Mouse (Mus musculus) MEL (cell line): Measurements from ENCODE around the gene Igsf8.

Source experiments
- CHD1 ChIP-seq: IDR thresholded peaks from 2 replicates; pipeline ENCODE4 v1.6.1; 2012; ENCODE audit warnings: low read depth, mild to moderate bottlenecking, inconsistent platforms, low read length, improper control_type of control experiment
- CHD2 ChIP-seq: IDR thresholded peaks from 2 replicates; pipeline ENCODE4 v1.6.1; 2011; ENCODE audit warnings: low read length, improper control_type of control experiment
- CTCF ChIP-seq, 3 experiments: IDR thresholded peaks in 2 of 3; conservative IDR thresholded peaks in 1 of 3; 2 replicates each; pipeline ENCODE4 v1.5.1; 2011 to 2012; ENCODE audit warnings: low read length in 3 of 3, low read depth in 2 of 3, mild to moderate bottlenecking in 2 of 3, improper control_type of control experiment in 1 of 3, inconsistent platforms in 1 of 3, mixed read lengths in 1 of 3, moderate library complexity in 1 of 3; ENCODE audit not compliant: control insufficient read depth in 1 of 3, insufficient read depth in 1 of 3, poor library complexity in 1 of 3, severe bottlenecking in 1 of 3
- E2F4 ChIP-seq: IDR thresholded peaks from 2 replicates; pipeline ENCODE4 v1.6.1; 2011; ENCODE audit warnings: low read depth, low read length, improper control_type of control experiment, borderline replicate concordance
- GATA1 ChIP-seq: IDR thresholded peaks from 2 replicates; pipeline ENCODE4 v1.6.1; 2011; ENCODE audit warnings: low read depth, low read length, improper control_type of control experiment
- JUND ChIP-seq: IDR thresholded peaks from 2 replicates; pipeline ENCODE4 v1.6.1; 2011; ENCODE audit warnings: low read depth, mild to moderate bottlenecking, improper control_type of control experiment, low read length
- KAT2A ChIP-seq: conservative IDR thresholded peaks from 2 replicates; pipeline ENCODE4 v1.6.1; 2012; ENCODE audit warnings: low read depth, low read length, improper control_type of control experiment, inconsistent platforms
- MAFK ChIP-seq: IDR thresholded peaks from 2 replicates; pipeline ENCODE4 v1.6.1; 2011; ENCODE audit warnings: low read depth, mild to moderate bottlenecking, low read length, improper control_type of control experiment, borderline replicate concordance
- MAX ChIP-seq: IDR thresholded peaks from 2 replicates; pipeline ENCODE4 v1.6.1; 2011; ENCODE audit warnings: low read length, improper control_type of control experiment
- POLR2A ChIP-seq, 2 experiments: IDR thresholded peaks; 2 replicates each; pipeline ENCODE4 v1.6.1; 2011 to 2012; ENCODE audit warnings: low read length in 2 of 2, mild to moderate bottlenecking in 2 of 2, control low read depth in 1 of 2, improper control_type of control experiment in 1 of 2, low read depth in 1 of 2, moderate library complexity in 1 of 2; ENCODE audit not compliant: control insufficient read depth in 1 of 2, insufficient read depth in 1 of 2, poor library complexity in 1 of 2
- TAL1 ChIP-seq: IDR thresholded peaks from 2 replicates; pipeline ENCODE4 v1.6.1; 2012; ENCODE audit warnings: mild to moderate bottlenecking, inconsistent platforms, low read length, moderate library complexity, mixed read lengths
- TCF12 ChIP-seq: IDR thresholded peaks from 2 replicates; pipeline ENCODE4 v1.6.1; 2014; ENCODE audit warnings: low read depth, mild to moderate bottlenecking, inconsistent platforms, low read length, improper control_type of control experiment, moderate library complexity
- UBTF ChIP-seq: IDR thresholded peaks from 2 replicates; pipeline ENCODE4 v1.6.1; 2012; ENCODE audit warnings: low read depth, mild to moderate bottlenecking, inconsistent platforms, low read length, improper control_type of control experiment, moderate library complexity, borderline replicate concordance; ENCODE audit not compliant: insufficient read depth
- ZMIZ1 ChIP-seq: IDR thresholded peaks from 2 replicates; pipeline ENCODE4 v1.6.1; 2012; ENCODE audit warnings: low read depth, mild to moderate bottlenecking, inconsistent platforms, low read length, improper control_type of control experiment, moderate library complexity

DNA sequence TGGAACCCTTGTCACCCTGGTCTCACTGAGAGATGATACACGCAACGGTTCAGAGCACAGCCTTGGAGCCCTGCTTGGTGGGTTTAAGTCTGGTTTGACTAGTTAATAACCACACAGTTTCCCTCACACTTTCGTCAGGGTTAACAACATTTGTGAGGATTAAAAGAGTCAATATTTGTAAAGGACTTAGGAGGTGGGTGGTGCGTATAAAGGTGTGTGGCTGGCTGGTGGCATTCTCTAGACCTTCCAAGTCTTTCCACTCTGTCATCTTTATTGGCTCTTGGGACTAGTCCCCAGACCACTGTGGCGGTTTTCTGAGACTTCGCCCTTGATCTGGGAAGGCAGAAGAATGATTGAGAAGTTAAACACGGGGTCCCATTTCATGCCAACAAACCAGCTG, 83.4 kb downstream of the Igsf8 start:
- TF ChIP-seq POLR2A (IDR thresholded peaks at IDR 0.05; ENCODE audit: control insufficient read depth in 1 of 2, insufficient read depth in 1 of 2, low read depth in 1 of 2, low read length in 2 of 2, poor library complexity in 1 of 2), result no peak
- TF ChIP-seq TCF12, result no peak
- no peak for TF ChIP-seq CHD1
- TF ChIP-seq MAFK, result no peak
- TF ChIP-seq GATA1, result no peak
- TF ChIP-seq MAX, result no peak
- TF ChIP-seq KAT2A, result no peak
- TF ChIP-seq TAL1, result no peak
- no peak for TF ChIP-seq JUND
- no peak for TF ChIP-seq ZMIZ1
- no peak for TF ChIP-seq CHD2
- no peak for TF ChIP-seq UBTF
- no peak for TF ChIP-seq CTCF (IDR thresholded peaks at IDR 0.05 in 2 of 3, conservative IDR thresholded peaks at IDR 0.05 in 1 of 3; ENCODE audit: control insufficient read depth in 1 of 3, insufficient read depth in 1 of 3, low read depth in 2 of 3, low read length in 3 of 3, poor library complexity in 1 of 3, severe bottlenecking in 1 of 3)
- TF ChIP-seq E2F4, result no peak
